Mouse (Mus musculus) layer of hippocampus, adult 2 months (tissue): ENCODE results near the gene Fam110a. TPM values are rescaled to one million over a fixed set of nuclear protein-coding genes. Genes with fewer than 3 reads are reported as not detected.
A peak's percentile ranks its signal among the peaks of the same experiment; 100 is the strongest.

Experiments used
- DNase-seq, 2 experiments: peaks; one replicate each; pipeline ENCODE4 v3.0.0; 2022; ENCODE audit warnings: low spot score in 2 of 2
- H3K27ac ChIP-seq: fragments of 200-600 bp; 2 replicates; pipeline ENCODE4 v1.8.1; 2022
- H3K4me3 ChIP-seq: fragments of 200-600 bp; 2 replicates; pipeline ENCODE4 v1.8.1; 2022; ENCODE audit warnings: mild to moderate bottlenecking
- CTCF ChIP-seq: fragments of 200-600 bp; conservative IDR thresholded peaks from 2 replicates; pipeline ENCODE4 v1.8.1; 2022; ENCODE audit warnings: antibody characterized with exemption, mild to moderate bottlenecking, moderate library complexity
- total RNA-seq, 2 experiments: library from RNA; stranded (reverse); gene quantifications; 2 replicates each; pipeline ENCODE4 v1.2.3; 2021

Gene Fam110a
- total RNA-seq, 2 experiments from 2014 or later: 7.8 to 8.0 TPM

GRCm38 (mm10) chr2:151994350-151995122 is 14.5 kb upstream of the Fam110a start:
- DNase-seq: peak; percentile 67 to 74
- H3K27ac ChIP-seq: no peak overlapping the region
- H3K4me3 ChIP-seq: no peak overlapping the region
- peak; percentile 96 for TF ChIP-seq CTCF

GRCm38 (mm10) chr2:151991446-151991845 is 11.4 kb upstream of the Fam110a start:
- Histone ChIP-seq H3K4me3 (no peak overlapping the region), H3K27ac (no peak overlapping the region)
- DNase-seq: no peak
- TF ChIP-seq CTCF: no peak

GRCm38 (mm10) chr2:151990985-151991394 is 11.0 kb upstream of the Fam110a start:
- no peak overlapping the region for H3K4me3 ChIP-seq
- no peak for DNase-seq
- no peak overlapping the region for H3K27ac ChIP-seq
- TF ChIP-seq CTCF: no peak

- peak; percentile 45 for TF ChIP-seq CTCF
- Histone ChIP-seq H3K27ac (no peak overlapping the region), H3K4me3 (no peak overlapping the region)
- DNase-seq: no peak
These were observed 9.0 kb upstream of the Fam110a start for GRCm38 (mm10) chr2:151988978-151989377.

- no peak overlapping the region for H3K4me3 ChIP-seq
- no peak overlapping the region for H3K27ac ChIP-seq
- no peak for DNase-seq
- no peak for TF ChIP-seq CTCF
These were observed 6.9 kb upstream of the Fam110a start for GRCm38 (mm10) chr2:151986958-151987357.

GRCm38 (mm10) chr2:151985426-151986172 is 5.6 kb upstream of the Fam110a start:
- Histone ChIP-seq H3K27ac (no peak overlapping the region), H3K4me3 (no peak overlapping the region)
- no peak for DNase-seq
- no peak for TF ChIP-seq CTCF

GRCm38 (mm10) chr2:151984019-151984418 is 4.0 kb upstream of the Fam110a start:
- DNase-seq: no peak
- H3K4me3 ChIP-seq: no peak overlapping the region
- no peak for TF ChIP-seq CTCF

GRCm38 (mm10) chr2:151982476-151982875 is 2.5 kb upstream of the Fam110a start:
- no peak for DNase-seq
- Histone ChIP-seq H3K27ac (no peak overlapping the region), H3K4me3 (no peak overlapping the region)
- no peak for TF ChIP-seq CTCF

More at GRCm38 (mm10) chr2:151984019-151984418, 4.0 kb upstream of the Fam110a start:
- H3K27ac ChIP-seq: no peak overlapping the region

- no peak for TF ChIP-seq CTCF
- no peak overlapping the region for H3K4me3 ChIP-seq
- no peak overlapping the region for H3K27ac ChIP-seq
- DNase-seq: no peak
These were observed 1.2 kb upstream of the Fam110a start for GRCm38 (mm10) chr2:151981268-151981667.

- H3K27ac ChIP-seq: peak overlapping the region; percentile 93
- no peak for TF ChIP-seq CTCF
- peak overlapping the region; percentile 66 for H3K4me3 ChIP-seq
- DNase-seq: no peak
These were observed 305 bp upstream of the Fam110a start for GRCm38 (mm10) chr2:151980355-151980693.

GRCm38 (mm10) chr2:151978494-151978893 is 1.5 kb downstream of the Fam110a start:
- H3K27ac ChIP-seq: no peak overlapping the region
- no peak for TF ChIP-seq CTCF
- H3K4me3 ChIP-seq: no peak overlapping the region
- no peak for DNase-seq

- H3K27ac ChIP-seq: no peak overlapping the region
- no peak overlapping the region for H3K4me3 ChIP-seq
- TF ChIP-seq CTCF: no peak
- no peak for DNase-seq
These were observed 2.2 kb downstream of the Fam110a start for GRCm38 (mm10) chr2:151977689-151978440.

GRCm38 (mm10) chr2:151976067-151976466 is 4.0 kb downstream of the Fam110a start:
- TF ChIP-seq CTCF: no peak
- Histone ChIP-seq H3K27ac (no peak overlapping the region), H3K4me3 (no peak overlapping the region)
- DNase-seq: no peak
